Comparison of ENCODE assay signal across 16 mouse cellular contexts in genomic region chr6:119336124-119336523, GRCm38 (mm10). TPM values are rescaled to one million over a fixed set of nuclear protein-coding genes. Genes with fewer than 3 reads are reported as not detected.
A peak's percentile ranks its signal among the peaks of the same experiment; 100 is the strongest.
DNase-seq lines count a peak whose midpoint lies in the region; ATAC-seq and TF ChIP-seq lines count a peak whose summit lies in the region.
"Had no signal": no experiment of that assay in that cellular context is flagged by ENCODE, and none has a peak within 500 bp of the region (broad histone marks: within the 10 kb centered on the region; RNA-seq: fewer than 3 reads in every experiment).

No protein-coding gene starts in this region.

- no peak overlapping the region for H3K4me3 ChIP-seq in hindbrain, embryonic 10.5 days
- no peak overlapping the region for H3K4me3 ChIP-seq in hindbrain, embryonic 14.5 days (replicated peaks; ENCODE audit: low read length)
- H3K4me3 ChIP-seq in kidney, embryonic 15.5 days (replicated peaks), result no peak overlapping the region
- no peak overlapping the region for H3K4me3 ChIP-seq in layer of hippocampus, adult 2 months
- H3K4me3 ChIP-seq: heart, embryonic 15.5 days; hindbrain, embryonic 15.5 days; lung, embryonic 15.5 days; midbrain, embryonic 12.5 days had no signal

- peaks cover 47% of the 10 kb centered on the region for H3K27me3 ChIP-seq in hindbrain, embryonic 10.5 days (ENCODE audit: insufficient read depth, poor library complexity, severe bottlenecking)
- no peaks in the 10 kb centered on the region for H3K27me3 ChIP-seq in hindbrain, embryonic 14.5 days (ENCODE audit: control insufficient read depth, insufficient read depth, low read length)
- H3K27me3 ChIP-seq in kidney, embryonic 15.5 days, result peaks cover 24% of the 10 kb centered on the region

- TF ChIP-seq CTCF in layer of hippocampus, adult 2 months (conservative IDR thresholded peaks at IDR 0.05), result no peak

- no peak for DNase-seq in hindbrain, embryonic 10.5 days (ENCODE audit: low spot score)
- DNase-seq in hindbrain, embryonic 14.5 days (ENCODE audit: low spot score), result no peak
- peak; percentile 40 to 52 for DNase-seq in CD8-positive naive resting alpha-beta T cell, adult 2 months (ENCODE audit: low read depth in 2 of 2, low spot score in 2 of 2)
- peak; percentile 81 for DNase-seq in thymus, postnatal 0 days (ENCODE audit: low spot score)
- DNase-seq in layer of hippocampus, adult 2 months (ENCODE audit: low spot score in 2 of 2), result no peak
- no peak for DNase-seq in left cerebral cortex, adult 9 months (ENCODE audit: low spot score in 2 of 2)
- DNase-seq: cerebellum, adult 2 months; gastrocnemius, postnatal 36 days; kidney, adult 9 months had no signal

- H3K9me3 ChIP-seq in hindbrain, embryonic 10.5 days, result no peaks in the 10 kb centered on the region
- H3K9me3 ChIP-seq in hindbrain, embryonic 14.5 days (ENCODE audit: control insufficient read depth, low read length), result no peaks in the 10 kb centered on the region
- no peaks in the 10 kb centered on the region for H3K9me3 ChIP-seq in kidney, embryonic 15.5 days (replicated peaks)
- H3K9me3 ChIP-seq: heart, embryonic 15.5 days; hindbrain, embryonic 15.5 days; lung, embryonic 15.5 days; midbrain, embryonic 12.5 days had no signal

- no peaks in the 10 kb centered on the region for H3K36me3 ChIP-seq in hindbrain, embryonic 10.5 days
- H3K36me3 ChIP-seq in hindbrain, embryonic 14.5 days (replicated peaks; ENCODE audit: control insufficient read depth, insufficient read depth), result no peaks in the 10 kb centered on the region
- no peaks in the 10 kb centered on the region for H3K36me3 ChIP-seq in kidney, embryonic 15.5 days
- H3K36me3 ChIP-seq: heart, embryonic 15.5 days; hindbrain, embryonic 15.5 days; lung, embryonic 15.5 days; midbrain, embryonic 12.5 days had no signal

- no peak overlapping the region for H3K9ac ChIP-seq in hindbrain, embryonic 14.5 days
- H3K9ac ChIP-seq in kidney, embryonic 15.5 days, result no peak overlapping the region
- H3K9ac ChIP-seq: heart, embryonic 15.5 days; hindbrain, embryonic 15.5 days; lung, embryonic 15.5 days; midbrain, embryonic 12.5 days had no signal

- no peak overlapping the region for H3K4me2 ChIP-seq in hindbrain, embryonic 14.5 days (replicated peaks)
- H3K4me2 ChIP-seq in kidney, embryonic 15.5 days, result no peak overlapping the region
- H3K4me2 ChIP-seq: heart, embryonic 15.5 days; hindbrain, embryonic 15.5 days; lung, embryonic 15.5 days; midbrain, embryonic 12.5 days had no signal

- peak overlapping the region; percentile 23; the same call in 1 of the 2 replicates for H3K27ac ChIP-seq in hindbrain, embryonic 10.5 days
- no peak overlapping the region for H3K27ac ChIP-seq in hindbrain, embryonic 14.5 days
- no peak overlapping the region for H3K27ac ChIP-seq in kidney, embryonic 15.5 days
- H3K27ac ChIP-seq in layer of hippocampus, adult 2 months, result no peak overlapping the region
- H3K27ac ChIP-seq: heart, embryonic 15.5 days; hindbrain, embryonic 15.5 days; lung, embryonic 15.5 days; midbrain, embryonic 12.5 days had no signal

- 84% methylated on average over 7 of the region's 7 CpGs for WGBS in hindbrain, embryonic 10.5 days
- WGBS in hindbrain, embryonic 14.5 days, result 89% methylated on average over 7 of the region's 7 CpGs
- 79% methylated on average over 7 of the region's 7 CpGs for WGBS in kidney, embryonic 15.5 days

- ATAC-seq in hindbrain, embryonic 14.5 days (ENCODE audit: low FRiP score), result no peak
- peak; percentile 37 to 61 for ATAC-seq in hematopoietic stem cell, adult 5-6 weeks (replicated peaks in 1 of 2; ENCODE audit: insufficient read depth in 1 of 2, low FRiP score in 2 of 2, low TSS enrichment in 1 of 2, low read depth in 1 of 2, poor library complexity in 2 of 2, severe bottlenecking in 2 of 2)
- no peak for ATAC-seq in kidney, embryonic 15.5 days (replicated peaks; ENCODE audit: low FRiP score)

- peaks cover 50% of the 10 kb centered on the region for H3K4me1 ChIP-seq in hindbrain, embryonic 10.5 days (replicated peaks)
- H3K4me1 ChIP-seq in hindbrain, embryonic 14.5 days (replicated peaks; ENCODE audit: control insufficient read depth, insufficient read depth, low read length), result no peaks in the 10 kb centered on the region; the same call in 1 of the 2 replicates
- H3K4me1 ChIP-seq in kidney, embryonic 15.5 days, result peaks cover 29% of the 10 kb centered on the region
- H3K4me1 ChIP-seq: heart, embryonic 15.5 days had no signal

RNA-seq across cellular contexts. Expression of gene Lrtm2, which starts 5.6 kb away (rescaled TPM):
- 0.12 and 0.16 TPM in 2 replicates for polyA plus RNA-seq in hindbrain, embryonic 10.5 days (2016; fragmentation: Nextera tagmentation; extraction: Ambion mirVana)
- polyA plus RNA-seq in hindbrain, embryonic 14.5 days (2014; fragmentation: Nextera tagmentation; extraction: Ambion mirVana), result 7.8 and 13.2 TPM in 2 replicates
- 0.25 and 1.3 TPM in 2 replicates for total RNA-seq in hematopoietic stem cell, adult 5-6 weeks (2017)
- polyA plus RNA-seq in thymus, postnatal 0 days (2015; fragmentation: Nextera tagmentation; extraction: Ambion mirVana), result 0.36 and 0.38 TPM in 2 replicates
- polyA plus RNA-seq in kidney, embryonic 15.5 days (2015; fragmentation: Nextera tagmentation; extraction: Ambion mirVana), result 0.14 and 0.26 TPM in 2 replicates
- total RNA-seq in layer of hippocampus, adult 2 months (2021), result 10 to 100 TPM; 43.3 to 44.6 TPM
- polyA plus RNA-seq: embryonic facial prominence, embryonic 11.5 days had no signal

Comparison
In these comparisons a context has a peak if more than half of its experiments do, and no peak if none do; other contexts are left out.
1. DNase-seq: peak in CD8-positive naive resting alpha-beta T cell, adult 2 months (2 of 2) and thymus, postnatal 0 days (single experiment); none in hindbrain, embryonic 10.5 days (single experiment), hindbrain, embryonic 14.5 days (single experiment), layer of hippocampus, adult 2 months (0 of 2) and left cerebral cortex, adult 9 months (0 of 2).
2. ATAC-seq: peak in hematopoietic stem cell, adult 5-6 weeks (2 of 2); none in hindbrain, embryonic 14.5 days (single experiment) and kidney, embryonic 15.5 days (single experiment).